Mouse (Mus musculus) thymus, adult 2 months (tissue): Measurements from ENCODE around the gene B4galt5.

Experiments used
- CTCF ChIP-seq: fragments of 200-500 bp; IDR thresholded peaks from 2 replicates; pipeline ENCODE4 v1.5.1; 2012; ENCODE audit warnings: mild to moderate bottlenecking, control low read depth, low read length, moderate library complexity, borderline replicate concordance; ENCODE audit not compliant: control insufficient read depth, poor library complexity, insufficient read depth; ENCODE audit errors: extremely low read depth
- POLR2A ChIP-seq: fragments of 200-500 bp; IDR thresholded peaks from 2 replicates; pipeline ENCODE4 v1.6.1; 2012; ENCODE audit warnings: mild to moderate bottlenecking, low read length, control low read depth, moderate library complexity; ENCODE audit not compliant: control insufficient read depth, poor library complexity, insufficient read depth; ENCODE audit errors: extremely low read depth

GRCm38 (mm10) chr2:167335066-167335465 lies 13.9 kb downstream of the B4galt5 start:
- TF ChIP-seq CTCF (no peak), POLR2A (no peak)
